Mouse (Mus musculus) small intestine, adult 2 months (tissue): ENCODE results near the gene Cdkn2d.

Source experiments
- CTCF ChIP-seq: fragments of 200-500 bp; IDR thresholded peaks from 2 replicates; pipeline ENCODE4 v1.5.1; 2012; ENCODE audit warnings: low read depth, mild to moderate bottlenecking, control low read depth, inconsistent platforms, low read length, moderate library complexity, mixed read lengths; ENCODE audit not compliant: insufficient replicate concordance, insufficient read length; ENCODE audit errors: extremely low read depth
- POLR2A ChIP-seq: fragments of 200-500 bp; IDR thresholded peaks from 2 replicates; pipeline ENCODE4 v1.6.1; 2012; ENCODE audit warnings: low read depth, mild to moderate bottlenecking, control low read depth, inconsistent platforms, low read length, moderate library complexity

- TF ChIP-seq CTCF: no peak
- TF ChIP-seq POLR2A: no peak
Measured at GRCm38 (mm10) chr9:21243826-21244427, 47.3 kb downstream of the Cdkn2d start.
